Mouse (Mus musculus): ENCODE measurements around the gene Rrp1.
"Not testable (repeated sequence)": the region's sequence is repeated elsewhere in the genome, so short reads cannot be mapped to it uniquely, and the experiment has no call there.

Rrp1 gene

GRCm38 (mm10) chr10:78425181-78426041 is 12.6 kb upstream of the Rrp1 start, which contains the start of gene Cstb:
Gene Cstb (plus strand): TSS chr10:78425669.
- peak; percentile 94 for DNase-seq (ENCODE audit: low read depth, low spot score)

- DNase-seq (ENCODE audit: low read depth, low spot score): peak; percentile 38
These were observed 9.8 kb upstream of the Rrp1 start for GRCm38 (mm10) chr10:78422614-78423013.

- DNase-seq (ENCODE audit: low read depth, low spot score): no peak
These were observed 8.1 kb upstream of the Rrp1 start for GRCm38 (mm10) chr10:78420929-78421328.

- DNase-seq (ENCODE audit: low read depth, low spot score): no peak
These were observed 5.9 kb upstream of the Rrp1 start for GRCm38 (mm10) chr10:78418791-78419190.

GRCm38 (mm10) chr10:78417888-78418287 is 5.0 kb upstream of the Rrp1 start:
- no peak for DNase-seq (ENCODE audit: low read depth, low spot score)

GRCm38 (mm10) chr10:78414936-78415335 is 2.1 kb upstream of the Rrp1 start:
- not testable (repeated sequence) for DNase-seq (ENCODE audit: low read depth, low spot score)

GRCm38 (mm10) chr10:78413152-78413520 is 293 bp upstream of the Rrp1 start:
- no peak for DNase-seq (ENCODE audit: low read depth, low spot score)

GRCm38 (mm10) chr10:78411851-78412250 is 992 bp downstream of the Rrp1 start:
- no peak for DNase-seq (ENCODE audit: low read depth, low spot score)

GRCm38 (mm10) chr10:78409035-78409788 is 3.6 kb downstream of the Rrp1 start:
- no peak for DNase-seq (ENCODE audit: low read depth, low spot score)

GRCm38 (mm10) chr10:78407132-78407531 is 5.7 kb downstream of the Rrp1 start:
- DNase-seq (ENCODE audit: low read depth, low spot score): no peak

- DNase-seq (ENCODE audit: low read depth, low spot score): no peak
These were observed 6.7 kb downstream of the Rrp1 start for GRCm38 (mm10) chr10:78406152-78406551.

- no peak for DNase-seq (ENCODE audit: low read depth, low spot score)
These were observed 10.4 kb downstream of the Rrp1 start for GRCm38 (mm10) chr10:78402301-78402922.

GRCm38 (mm10) chr10:78401127-78401526 is 11.7 kb downstream of the Rrp1 start:
- no peak for DNase-seq (ENCODE audit: low read depth, low spot score)

- peak; percentile 66 for DNase-seq (ENCODE audit: low read depth, low spot score)
These were observed 13.7 kb downstream of the Rrp1 start for GRCm38 (mm10) chr10:78399090-78399657.

- DNase-seq (ENCODE audit: low read depth, low spot score): no peak
These were observed 16.3 kb downstream of the Rrp1 start for GRCm38 (mm10) chr10:78396625-78396885.

GRCm38 (mm10) chr10:78395819-78396624 is 16.8 kb downstream of the Rrp1 start:
- DNase-seq (ENCODE audit: low read depth, low spot score): peak; percentile 97

- no peak for DNase-seq (ENCODE audit: low read depth, low spot score)
These were observed 17.5 kb downstream of the Rrp1 start for GRCm38 (mm10) chr10:78395377-78395776.

GRCm38 (mm10) chr10:78392072-78392471 is 20.8 kb downstream of the Rrp1 start:
- DNase-seq (ENCODE audit: low read depth, low spot score): peak; percentile 80

GRCm38 (mm10) chr10:78390982-78391470 is 21.8 kb downstream of the Rrp1 start:
- peak; percentile 86 for DNase-seq (ENCODE audit: low read depth, low spot score)

GRCm38 (mm10) chr10:78388216-78388980 is 24.4 kb downstream of the Rrp1 start:
- no peak for DNase-seq (ENCODE audit: low read depth, low spot score)

All from ZHBTc4 (cell line).